Mouse (Mus musculus) liver, embryonic 12.5 days (tissue): ENCODE measurements around the gene Fsd2. TPM values are rescaled to one million over a fixed set of nuclear protein-coding genes. Genes with fewer than 3 reads are reported as not detected.

ENCODE experiments used
- ATAC-seq: fragments of 200-750 bp; cut with Nextera tagmentation; 2 replicates; pipeline ENCODE4 v1.8.0; 2017; ENCODE audit warnings: moderate number of reproducible peaks, mild to moderate bottlenecking, moderate library complexity
- H3K27ac ChIP-seq: fragments of 300-500 bp; sonication (generic); 2 replicates; pipeline ENCODE4 v1.5.1; 2016; ENCODE audit warnings: mild to moderate bottlenecking
- H3K27me3 ChIP-seq: fragments of 300-500 bp; sonication (generic); replicated peaks from 2 replicates; pipeline ENCODE4 v1.6.1; 2016; ENCODE audit warnings: mild to moderate bottlenecking, moderate library complexity
- H3K36me3 ChIP-seq: fragments of 300-500 bp; sonication (generic); 2 replicates; pipeline ENCODE4 v1.6.1; 2016; ENCODE audit warnings: mild to moderate bottlenecking, moderate library complexity
- H3K4me1 ChIP-seq: fragments of 300-500 bp; sonication (generic); 2 replicates; pipeline ENCODE4 v1.6.1; 2016
- H3K4me2 ChIP-seq: fragments of 300-500 bp; sonication (generic); 2 replicates; pipeline ENCODE4 v1.6.1; 2016; ENCODE audit warnings: mild to moderate bottlenecking, moderate library complexity
- H3K4me3 ChIP-seq: fragments of 300-500 bp; sonication (generic); 2 replicates; pipeline ENCODE4 v1.5.1; 2016; ENCODE audit warnings: mild to moderate bottlenecking, moderate library complexity
- H3K9ac ChIP-seq: fragments of 300-500 bp; sonication (generic); 2 replicates; pipeline ENCODE4 v1.6.1; 2016; ENCODE audit warnings: mild to moderate bottlenecking, moderate library complexity
- H3K9me3 ChIP-seq: fragments of 300-500 bp; sonication (generic); replicated peaks from 2 replicates; pipeline ENCODE4 v1.6.1; 2016; ENCODE audit warnings: mild to moderate bottlenecking, moderate library complexity
- WGBS: fragments of 180-500 bp; shearing (Covaris S2); methylation state at CpG from one replicate; pipeline ENCODE4 v1.1.7; 2016; ENCODE audit not compliant: insufficient replicate concordance; 5-methylcytosine and 5-hydroxymethylcytosine counted together
- polyA plus RNA-seq: library from polyadenylated mRNA; unstranded; fragments of >200 nt; fragmentation: Nextera tagmentation; extraction: Ambion mirVana; gene quantifications from 2 replicates; pipeline ENCODE4 v1.2.1, GENCODE M21; 2016

The Fsd2 gene
- 0.05 and 0.06 TPM in 2 replicates for polyA plus RNA-seq

DNA sequence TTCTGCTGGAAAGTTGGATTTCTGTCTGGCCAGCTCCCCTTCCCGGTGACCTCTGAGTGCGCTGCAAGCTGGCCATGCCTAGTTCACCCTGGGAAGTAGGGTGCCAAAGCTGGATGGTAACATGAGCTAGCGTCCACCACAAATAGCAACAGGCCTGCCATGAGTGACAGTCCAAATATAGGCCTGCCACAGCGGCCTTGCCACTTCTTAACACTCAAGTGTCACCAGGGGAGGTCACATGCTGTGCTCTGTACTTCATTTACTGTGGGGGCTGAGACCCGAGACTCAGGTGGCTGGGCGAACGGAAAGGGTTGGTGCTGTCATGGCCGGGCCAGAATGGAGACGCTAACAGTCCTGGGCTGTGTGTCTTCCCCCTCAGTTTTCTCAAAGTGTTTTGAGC is at the start of gene Fsd2:
Gene Fsd2, minus strand, starts transcription at position 53 of the 400 bp plus-strand sequence.
- Histone ChIP-seq H3K36me3 (no peaks in the 10 kb centered on the region), H3K9me3 (no peaks in the 10 kb centered on the region), H3K4me3 (no peak within 1 kb of the TSS), H3K27ac (no peak within 1 kb of the TSS), H3K27me3 (no peaks in the 10 kb centered on the region; the same call in 1 of the 2 replicates), H3K4me2 (no peak within 1 kb of the TSS), H3K4me1 (0 out of 2 replicates have a peak, but pooled peaks cover 6% of the 10 kb centered on the region), H3K9ac (no peak within 1 kb of the TSS)
- WGBS = 74% methylated on average over 9 of the region's 9 CpGs
- no peak for ATAC-seq

DNA sequence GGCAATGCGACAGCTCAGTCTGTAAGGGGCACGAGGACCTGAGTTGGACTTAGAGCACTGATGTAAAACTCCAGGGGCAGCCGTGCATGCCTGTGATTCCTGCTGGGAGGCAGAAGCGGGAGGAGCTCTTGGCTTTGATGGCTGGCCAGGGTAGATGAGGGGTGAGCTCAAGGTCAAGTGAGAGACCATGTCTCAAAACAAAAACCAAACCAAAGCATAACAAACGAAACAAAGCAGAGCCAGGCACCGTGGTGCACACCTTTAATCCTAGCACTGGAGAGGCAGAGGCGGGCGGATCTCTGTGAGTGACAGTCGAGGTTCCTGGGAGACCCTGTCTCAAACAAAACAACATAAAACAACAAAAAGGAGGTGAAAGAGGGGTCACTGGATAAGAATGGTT is 48.3 kb upstream of the Fsd2 start:
- 69% methylated on average over 9 of the region's 9 CpGs for WGBS

DNA sequence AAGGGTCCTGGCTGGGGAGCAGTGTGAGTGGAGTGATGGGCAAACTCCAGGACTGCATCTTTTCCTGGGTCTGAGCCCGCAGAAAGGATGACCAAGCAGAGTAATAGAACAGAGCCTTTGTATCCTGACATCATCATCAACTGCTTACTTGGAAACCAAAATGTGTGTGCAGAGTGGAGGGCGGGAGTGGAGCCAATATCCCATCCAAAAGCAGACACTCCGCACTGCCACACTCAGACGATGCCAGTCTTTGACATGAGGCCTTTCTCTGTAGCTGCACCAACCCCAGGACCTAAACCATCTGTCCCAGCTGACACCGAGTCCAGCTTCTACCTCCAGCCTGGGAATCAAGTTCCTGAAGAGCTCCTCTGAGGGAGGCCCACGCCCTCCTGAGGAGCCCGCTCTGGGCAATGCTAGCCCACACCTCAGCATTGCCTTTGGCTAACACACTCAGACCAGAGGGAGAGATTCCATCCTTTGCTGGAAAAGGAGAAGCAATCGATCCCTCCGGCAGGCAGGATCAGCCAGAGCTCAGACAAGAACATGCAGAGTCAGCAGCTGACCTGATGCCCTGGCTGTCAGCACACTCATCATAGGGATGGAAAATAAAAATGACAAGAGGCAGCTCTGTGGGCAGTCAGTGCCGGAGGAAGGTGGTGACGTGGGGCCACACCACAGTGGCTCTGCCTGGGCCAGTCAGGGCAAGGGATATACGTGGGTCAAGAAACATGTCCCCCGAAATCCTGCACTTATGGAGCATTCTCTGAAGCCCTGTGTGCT is 46.3 kb upstream of the Fsd2 start:
- no peak overlapping the region for H3K4me2 ChIP-seq
- no peaks in the 10 kb centered on the region for H3K9me3 ChIP-seq
- WGBS = 81% methylated on average over 13 of the region's 13 CpGs
- 0 out of 2 replicates have a peak, but pooled peaks cover 4% of the 10 kb centered on the region for H3K36me3 ChIP-seq
- ATAC-seq = no peak
- no peak overlapping the region for H3K4me3 ChIP-seq
- H3K27me3 ChIP-seq = no peaks in the 10 kb centered on the region
- no peak overlapping the region for H3K9ac ChIP-seq
- peaks cover 9% of the 10 kb centered on the region for H3K4me1 ChIP-seq
- H3K27ac ChIP-seq = no peak overlapping the region

More for the DNA sequence above, 48.3 kb upstream of the Fsd2 start:
- Histone ChIP-seq H3K9me3 (no peaks in the 10 kb centered on the region), H3K36me3 (0 out of 2 replicates have a peak, but pooled peaks cover 4% of the 10 kb centered on the region), H3K27ac (no peak overlapping the region), H3K4me2 (no peak overlapping the region), H3K4me1 (peaks cover 4% of the 10 kb centered on the region), H3K4me3 (no peak overlapping the region), H3K9ac (no peak overlapping the region), H3K27me3 (no peaks in the 10 kb centered on the region)
- ATAC-seq = no peak

DNA sequence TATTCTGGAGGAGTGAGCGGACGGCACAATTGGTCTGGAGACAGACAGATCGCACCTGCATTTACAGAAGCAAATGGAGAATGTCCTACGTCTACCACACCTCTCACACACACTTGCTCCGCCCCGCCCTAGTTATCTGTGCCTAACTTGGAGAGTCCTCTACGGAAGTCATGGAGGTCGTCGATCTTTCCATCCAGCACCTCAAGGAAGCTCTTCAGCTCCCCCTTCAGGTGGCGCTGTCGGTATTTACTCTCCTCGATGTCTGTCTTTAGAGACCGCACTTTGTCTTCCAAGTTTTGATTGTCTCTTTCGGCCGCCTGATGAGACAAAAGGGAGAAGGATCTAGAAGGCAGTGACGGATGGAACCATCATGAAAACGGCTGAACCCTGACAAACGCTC is 43.4 kb upstream of the Fsd2 start:
- Histone ChIP-seq H3K9ac (no peak overlapping the region), H3K4me3 (no peak overlapping the region), H3K36me3 (0 out of 2 replicates have a peak, but pooled peaks cover 4% of the 10 kb centered on the region), H3K27ac (no peak overlapping the region), H3K4me2 (peak overlapping the region; percentile 37), H3K9me3 (no peaks in the 10 kb centered on the region), H3K27me3 (no peaks in the 10 kb centered on the region), H3K4me1 (peaks cover 29% of the 10 kb centered on the region)
- WGBS = 37% methylated on average over 18 of the region's 18 CpGs
- peak; percentile 74 for ATAC-seq

DNA sequence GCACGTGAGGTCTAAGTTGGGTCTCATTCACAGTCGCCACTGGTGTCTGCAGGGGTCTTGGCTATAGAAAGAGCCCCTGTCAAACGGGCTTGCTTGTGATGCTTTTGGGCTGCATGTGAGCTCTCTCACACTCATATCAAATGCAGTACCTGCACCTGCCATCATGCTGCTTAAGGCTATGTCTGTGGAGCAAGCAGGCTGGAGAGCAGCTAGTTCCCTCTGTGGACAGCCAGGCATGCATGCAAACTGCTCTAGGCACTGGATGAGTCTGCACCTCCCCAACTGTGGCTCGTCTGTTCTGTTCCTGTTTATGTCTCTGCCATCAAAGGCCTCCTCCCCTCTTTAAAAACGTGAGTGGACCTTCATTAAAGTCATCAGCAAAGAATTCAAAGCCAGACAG is 39.7 kb upstream of the Fsd2 start:
- Histone ChIP-seq H3K36me3 (0 out of 2 replicates have a peak, but pooled peaks cover 4% of the 10 kb centered on the region), H3K4me2 (no peak overlapping the region), H3K4me3 (no peak overlapping the region), H3K9me3 (no peaks in the 10 kb centered on the region), H3K4me1 (peaks cover 46% of the 10 kb centered on the region), H3K27me3 (no peaks in the 10 kb centered on the region), H3K9ac (no peak overlapping the region), H3K27ac (peak overlapping the region; percentile 30)
- 46% methylated on average over 5 of the region's 5 CpGs for WGBS
- ATAC-seq = no peak

DNA sequence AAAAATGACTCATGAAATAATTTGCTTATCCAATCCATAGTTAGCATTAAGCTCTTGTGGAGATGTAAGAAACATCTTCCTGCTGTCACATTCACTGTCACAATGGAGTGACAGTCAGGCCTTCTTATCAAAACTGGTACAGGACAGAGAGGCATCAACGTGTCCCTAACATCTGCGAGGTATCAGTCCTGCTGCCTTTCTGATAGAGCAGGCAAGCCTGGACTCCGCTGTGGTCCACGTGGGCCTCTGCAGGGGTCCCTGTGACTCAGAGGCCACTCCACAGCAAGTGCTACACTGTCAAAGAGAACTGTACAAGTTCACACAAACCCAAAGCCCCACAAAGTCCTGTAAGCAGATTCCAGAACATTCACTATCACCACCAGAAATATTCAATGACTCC is 38.7 kb upstream of the Fsd2 start:
- no peak overlapping the region for H3K9ac ChIP-seq
- peak overlapping the region; percentile 78 for H3K27ac ChIP-seq
- WGBS = 7% methylated on average over 4 of the region's 4 CpGs
- no peak overlapping the region for H3K4me3 ChIP-seq
- H3K9me3 ChIP-seq = no peaks in the 10 kb centered on the region
- ATAC-seq = peak; percentile 92
- H3K4me2 ChIP-seq = peak overlapping the region; percentile 37
- H3K27me3 ChIP-seq = no peaks in the 10 kb centered on the region
- peaks cover 46% of the 10 kb centered on the region for H3K4me1 ChIP-seq
- no peaks in the 10 kb centered on the region for H3K36me3 ChIP-seq

DNA sequence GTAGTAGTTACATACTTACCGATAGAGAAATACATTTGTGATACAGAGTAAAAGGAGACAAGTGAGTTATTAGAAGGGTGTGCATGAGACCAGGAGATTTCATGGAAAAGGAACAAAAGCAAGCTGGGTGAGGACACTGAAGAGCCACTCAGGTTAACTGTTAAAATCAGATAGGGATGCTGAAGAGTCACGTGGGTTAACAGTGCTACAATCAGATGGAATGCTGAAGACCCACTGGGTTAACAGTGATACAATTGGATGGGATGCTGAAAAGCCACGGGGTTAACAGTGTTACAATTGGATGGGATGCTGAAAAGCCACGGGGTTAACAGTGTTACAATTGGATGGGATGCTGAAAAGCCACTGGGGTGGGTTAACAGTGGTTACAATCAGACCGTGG is 38.2 kb upstream of the Fsd2 start:
- H3K27me3 ChIP-seq = no peaks in the 10 kb centered on the region
- H3K36me3 ChIP-seq = no peaks in the 10 kb centered on the region
- H3K9ac ChIP-seq = no peak overlapping the region
- peak; percentile 55 for ATAC-seq
- H3K4me2 ChIP-seq = peak overlapping the region; percentile 37
- H3K9me3 ChIP-seq = no peaks in the 10 kb centered on the region
- peaks cover 41% of the 10 kb centered on the region for H3K4me1 ChIP-seq
- peak overlapping the region; percentile 78 for H3K27ac ChIP-seq
- no peak overlapping the region for H3K4me3 ChIP-seq
- WGBS = 39% methylated on average over 5 of the region's 5 CpGs

DNA sequence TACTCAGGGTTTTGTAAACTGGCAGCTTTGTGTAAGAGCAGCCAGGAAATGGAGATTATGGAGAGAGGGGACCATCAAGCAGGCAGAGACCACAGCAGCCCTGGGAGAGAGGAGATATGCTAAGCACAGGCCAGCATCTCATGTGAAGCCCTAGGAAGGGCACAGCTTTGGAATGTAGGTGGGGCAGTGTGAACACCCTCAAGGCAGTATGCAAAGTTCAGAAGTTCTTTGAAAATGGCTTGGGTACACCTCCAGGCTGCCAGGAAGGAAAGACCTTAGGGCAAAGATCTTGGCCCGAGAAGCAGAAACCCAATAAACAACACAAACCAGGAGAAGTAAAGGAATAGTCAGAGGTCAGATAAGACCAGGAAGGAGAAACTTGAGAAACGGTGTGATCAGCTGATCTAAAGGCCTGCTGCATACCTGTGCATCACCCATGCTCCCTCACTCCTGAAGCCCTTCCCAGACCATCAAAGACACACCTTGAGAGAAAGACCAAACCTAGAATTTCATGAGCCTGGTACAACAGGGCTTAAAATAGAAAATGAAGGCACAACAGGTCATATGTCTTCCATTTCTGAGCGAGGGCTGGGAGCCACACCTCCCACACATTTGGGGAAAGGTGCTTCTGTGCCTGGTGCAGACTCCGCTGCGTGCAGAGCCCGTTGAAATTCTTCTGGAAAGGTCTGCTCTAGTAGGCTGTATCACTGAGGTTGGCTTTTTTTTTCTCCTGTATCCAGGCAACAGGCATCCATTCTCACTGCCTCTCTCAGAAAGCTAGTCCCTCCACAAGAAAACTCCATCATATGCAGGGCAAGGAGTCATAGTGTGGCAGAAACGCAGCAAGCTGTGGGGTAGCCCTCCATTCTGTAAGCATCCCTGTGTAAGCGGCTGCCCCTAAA is 32.9 kb upstream of the Fsd2 start:
- H3K4me3 ChIP-seq = no peak overlapping the region
- no peaks in the 10 kb centered on the region for H3K9me3 ChIP-seq
- no peak overlapping the region for H3K4me2 ChIP-seq
- peaks cover 12% of the 10 kb centered on the region for H3K4me1 ChIP-seq
- H3K27ac ChIP-seq = no peak overlapping the region
- no peaks in the 10 kb centered on the region for H3K27me3 ChIP-seq
- no peak overlapping the region for H3K9ac ChIP-seq
- 72% methylated on average over 8 of the region's 8 CpGs for WGBS
- no peak for ATAC-seq
- peaks cover 46% of the 10 kb centered on the region for H3K36me3 ChIP-seq

DNA sequence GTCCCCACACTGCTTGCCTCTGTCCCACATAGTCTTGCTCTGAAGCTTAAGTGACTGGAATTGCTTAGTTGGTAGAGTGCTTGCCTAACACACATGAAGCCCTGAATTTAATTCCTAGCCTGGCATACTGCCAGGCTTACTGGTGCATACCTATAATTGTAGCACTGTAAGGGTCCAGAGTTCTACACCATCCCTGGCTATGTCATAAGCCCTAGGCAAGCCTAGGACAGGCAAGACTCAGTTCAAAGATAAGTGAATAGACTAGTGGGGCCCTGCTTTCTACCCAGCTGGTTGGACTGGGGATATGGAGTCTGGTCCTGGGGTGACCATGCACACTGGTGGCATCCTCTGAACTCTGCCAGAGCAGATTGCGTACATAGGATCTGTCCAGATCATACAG is 30.9 kb upstream of the Fsd2 start:
- Histone ChIP-seq H3K4me2 (no peak overlapping the region), H3K27me3 (no peaks in the 10 kb centered on the region), H3K4me1 (0 out of 2 replicates have a peak, but pooled peaks cover 3% of the 10 kb centered on the region), H3K4me3 (no peak overlapping the region), H3K27ac (no peak overlapping the region), H3K9ac (no peak overlapping the region), H3K9me3 (no peaks in the 10 kb centered on the region), H3K36me3 (peaks cover 66% of the 10 kb centered on the region)
- no peak for ATAC-seq
- 96% methylated on average over 1 of the region's 1 CpGs for WGBS

DNA sequence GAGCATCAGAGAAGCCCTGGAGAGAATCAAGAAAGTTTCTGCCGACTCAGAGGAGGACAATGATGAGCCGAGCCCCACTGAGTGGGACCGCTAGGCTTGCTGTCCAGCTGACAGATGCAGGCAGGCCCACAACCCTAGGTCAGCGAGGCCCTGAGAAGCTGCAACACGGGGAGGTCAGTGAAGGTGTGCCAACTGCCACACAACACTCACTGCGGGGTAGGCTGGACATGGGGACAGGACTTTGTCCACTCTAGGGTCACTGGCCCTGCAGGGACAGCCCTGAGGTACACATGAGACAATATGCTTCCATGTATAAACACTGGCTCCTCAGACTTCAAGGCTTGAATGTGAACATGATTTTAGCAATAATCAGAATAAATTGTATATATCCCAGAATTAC is 29.3 kb upstream of the Fsd2 start:
- H3K27ac ChIP-seq = no peak overlapping the region
- no peak overlapping the region for H3K4me2 ChIP-seq
- H3K9ac ChIP-seq = no peak overlapping the region
- ATAC-seq = no peak
- H3K4me3 ChIP-seq = no peak overlapping the region
- 0 out of 2 replicates have a peak, but pooled peaks cover 5% of the 10 kb centered on the region for H3K4me1 ChIP-seq
- H3K9me3 ChIP-seq = no peaks in the 10 kb centered on the region
- WGBS = 84% methylated on average over 6 of the region's 6 CpGs
- H3K36me3 ChIP-seq = peaks cover 82% of the 10 kb centered on the region
- H3K27me3 ChIP-seq = no peaks in the 10 kb centered on the region

DNA sequence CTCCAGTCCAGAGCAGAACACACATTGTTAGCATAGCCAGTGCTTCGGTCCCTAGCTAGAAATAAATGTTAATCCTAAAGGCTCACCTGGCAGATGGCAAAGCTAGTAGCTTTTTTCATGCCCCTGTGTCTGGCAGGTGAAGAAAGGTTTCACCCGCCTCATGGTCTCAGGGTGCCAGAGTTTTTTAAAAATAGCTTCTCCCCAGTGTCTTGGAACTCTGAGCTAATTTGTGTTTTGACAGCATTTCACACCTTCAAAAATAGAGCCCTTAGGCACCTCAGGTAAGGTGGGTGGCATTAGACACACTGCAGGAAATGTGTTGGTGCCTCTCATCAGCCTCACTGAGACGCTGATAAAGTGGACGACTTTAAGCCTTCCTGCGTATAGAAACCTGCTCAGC is 28.3 kb upstream of the Fsd2 start:
- ATAC-seq = no peak
- Histone ChIP-seq H3K36me3 (peaks cover 92% of the 10 kb centered on the region), H3K4me1 (0 out of 2 replicates have a peak, but pooled peaks cover 5% of the 10 kb centered on the region), H3K9ac (no peak overlapping the region), H3K4me2 (no peak overlapping the region), H3K27ac (no peak overlapping the region), H3K9me3 (no peaks in the 10 kb centered on the region), H3K27me3 (no peaks in the 10 kb centered on the region), H3K4me3 (no peak overlapping the region)
- WGBS = 83% methylated on average over 5 of the region's 5 CpGs

DNA sequence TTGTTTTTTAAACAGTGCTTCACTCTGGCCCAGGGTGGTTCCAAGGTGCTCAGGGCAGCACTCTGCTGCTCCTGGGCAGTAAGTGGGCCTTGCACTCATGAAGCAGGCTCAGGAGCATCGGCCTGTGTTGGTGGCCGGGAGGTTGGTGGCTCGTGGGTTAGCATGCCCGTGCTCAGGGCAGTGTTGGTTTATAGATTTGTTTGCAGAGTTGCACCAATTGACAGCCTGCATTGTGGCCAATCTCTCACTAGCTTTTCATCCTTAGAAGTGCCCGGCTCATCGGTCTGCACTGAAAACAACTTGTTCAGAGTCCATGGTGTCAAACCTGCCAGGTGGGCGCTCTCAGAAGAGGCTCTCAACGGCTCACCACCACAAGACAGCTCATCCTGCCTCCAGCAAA is 26.6 kb upstream of the Fsd2 start:
- Histone ChIP-seq H3K4me1 (0 out of 2 replicates have a peak, but pooled peaks cover 5% of the 10 kb centered on the region), H3K27ac (no peak overlapping the region), H3K9ac (no peak overlapping the region), H3K4me2 (no peak overlapping the region), H3K27me3 (no peaks in the 10 kb centered on the region), H3K4me3 (no peak overlapping the region), H3K9me3 (no peaks in the 10 kb centered on the region), H3K36me3 (peaks cover 100% of the 10 kb centered on the region)
- WGBS = 84% methylated on average over 8 of the region's 8 CpGs
- no peak for ATAC-seq
